Mouse (Mus musculus) bone marrow, adult 2 months (tissue): ENCODE measurements at regions not wholly inside any gene's neighbourhood (a gene's known extent, or its start where the extent isn't known, plus 50 kb on each side); places are given as distances from the start of the nearest gene placed in this dataset.

ENCODE experiments used
- CTCF ChIP-seq: fragments of 200-500 bp; IDR thresholded peaks from 2 replicates; pipeline ENCODE4 v1.5.1; 2011; ENCODE audit warnings: low read length, control low read depth; ENCODE audit not compliant: control insufficient read depth, insufficient read depth
- POLR2A ChIP-seq: fragments of 200-500 bp; IDR thresholded peaks from 2 replicates; pipeline ENCODE4 v1.6.1; 2011; ENCODE audit warnings: low read depth, mild to moderate bottlenecking, control low read depth, low read length, borderline replicate concordance; ENCODE audit not compliant: control insufficient read depth

- TF ChIP-seq POLR2A (no peak), CTCF (no peak)
These were observed 60.9 kb upstream of the BC052040 start for GRCm38 (mm10) chr2:115520413-115521139.
